Mouse (Mus musculus) kidney, adult 2 months (tissue): Measurements from ENCODE around the gene Calcrl. TPM values are rescaled to one million over a fixed set of nuclear protein-coding genes. Genes with fewer than 3 reads are reported as not detected.

Experiments
- DNase-seq: peaks from one replicate; pipeline ENCODE4 v3.0.0; 2021
- H3K27ac ChIP-seq: fragments of 200-500 bp; 2 replicates; pipeline ENCODE4 v1.5.1; 2012; ENCODE audit warnings: low read depth, low read length, control low read depth, inconsistent platforms; ENCODE audit not compliant: insufficient read depth
- H3K27me3 ChIP-seq: fragments of 200-500 bp; replicated peaks from 2 replicates; pipeline ENCODE4 v1.6.1; 2012; ENCODE audit warnings: mild to moderate bottlenecking, moderate library complexity, low read length, inconsistent platforms; ENCODE audit not compliant: control insufficient read depth, insufficient read depth
- H3K36me3 ChIP-seq: fragments of 200-500 bp; 2 replicates; pipeline ENCODE4 v1.6.1; 2012; ENCODE audit warnings: mild to moderate bottlenecking, moderate library complexity, low read length, inconsistent platforms; ENCODE audit not compliant: control insufficient read depth, insufficient read depth
- H3K4me1 ChIP-seq: fragments of 200-500 bp; 2 replicates; pipeline ENCODE4 v1.6.1; 2011; ENCODE audit warnings: low read length; ENCODE audit not compliant: control insufficient read depth, insufficient read depth
- H3K4me3 ChIP-seq: fragments of 200-500 bp; 2 replicates; pipeline ENCODE4 v1.5.1; 2011; ENCODE audit warnings: mild to moderate bottlenecking, low read depth, low read length, control low read depth; ENCODE audit not compliant: insufficient read depth
- CTCF ChIP-seq: fragments of 200-500 bp; conservative IDR thresholded peaks from 2 replicates; pipeline ENCODE4 v1.5.1; 2011; ENCODE audit warnings: low read depth, mild to moderate bottlenecking, control low read depth, low read length, moderate library complexity, mixed read lengths; ENCODE audit not compliant: insufficient read depth, insufficient read length
- POLR2A ChIP-seq: fragments of 200-500 bp; IDR thresholded peaks from one replicate; pipeline ENCODE4 v1.6.1; 2011; ENCODE audit warnings: low read depth, low read length, control low read depth
- WGBS: fragments of 180-500 bp; shearing (Covaris S2); methylation state at CpG from one replicate; pipeline ENCODE4 v1.1.7; 2018; 5-methylcytosine and 5-hydroxymethylcytosine counted together
- polyA plus RNA-seq: library from polyadenylated mRNA; depleted of rRNA; stranded (reverse); fragments of >200 nt; gene quantifications from 2 replicates; pipeline ENCODE4 v1.2.3, GENCODE M21; 2012; rRNA removed

The Calcrl gene
- polyA plus RNA-seq, 1 experiment: 9.8 TPM

- no peak overlapping the region for H3K4me3 ChIP-seq
- no peak overlapping the region for H3K27ac ChIP-seq
- no peaks in the 10 kb centered on the region for H3K36me3 ChIP-seq
- peak; percentile 84 for DNase-seq
- H3K27me3 ChIP-seq: no peaks in the 10 kb centered on the region
- TF ChIP-seq POLR2A (no peak), CTCF (no peak)
- WGBS: 70% methylated on average over 2 of the region's 2 CpGs
- no peaks in the 10 kb centered on the region for H3K4me1 ChIP-seq
Measured at GRCm38 (mm10) chr2:84295068-84295467, 130.1 kb downstream of the Calcrl start.

DNA sequence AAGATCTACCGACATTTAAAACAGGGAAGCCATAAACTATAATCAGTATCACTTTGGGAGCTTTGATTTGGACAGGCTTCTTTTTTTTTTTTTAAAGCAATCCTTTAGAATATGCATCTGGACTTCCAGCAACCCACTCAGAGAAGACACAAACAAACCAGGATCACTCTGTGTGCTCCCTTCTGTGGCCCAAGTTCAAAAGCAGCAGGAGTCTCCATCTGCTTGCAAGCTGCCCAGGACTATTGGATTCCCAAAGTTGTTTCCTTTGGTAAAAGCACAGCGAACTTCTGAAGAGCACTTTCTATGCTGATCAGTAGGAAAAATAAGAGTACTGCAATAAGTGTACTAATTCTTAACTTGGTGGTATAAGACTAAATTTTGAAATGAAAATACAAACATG, 130.6 kb downstream of the Calcrl start:
- Histone ChIP-seq H3K36me3 (no peaks in the 10 kb centered on the region), H3K27me3 (no peaks in the 10 kb centered on the region), H3K27ac (no peak overlapping the region), H3K4me3 (no peak overlapping the region), H3K4me1 (no peaks in the 10 kb centered on the region)
- 47% methylated on average over 2 of the region's 2 CpGs for WGBS
- no peak for DNase-seq
- no peak for TF ChIP-seq CTCF
- TF ChIP-seq POLR2A: no peak

DNA sequence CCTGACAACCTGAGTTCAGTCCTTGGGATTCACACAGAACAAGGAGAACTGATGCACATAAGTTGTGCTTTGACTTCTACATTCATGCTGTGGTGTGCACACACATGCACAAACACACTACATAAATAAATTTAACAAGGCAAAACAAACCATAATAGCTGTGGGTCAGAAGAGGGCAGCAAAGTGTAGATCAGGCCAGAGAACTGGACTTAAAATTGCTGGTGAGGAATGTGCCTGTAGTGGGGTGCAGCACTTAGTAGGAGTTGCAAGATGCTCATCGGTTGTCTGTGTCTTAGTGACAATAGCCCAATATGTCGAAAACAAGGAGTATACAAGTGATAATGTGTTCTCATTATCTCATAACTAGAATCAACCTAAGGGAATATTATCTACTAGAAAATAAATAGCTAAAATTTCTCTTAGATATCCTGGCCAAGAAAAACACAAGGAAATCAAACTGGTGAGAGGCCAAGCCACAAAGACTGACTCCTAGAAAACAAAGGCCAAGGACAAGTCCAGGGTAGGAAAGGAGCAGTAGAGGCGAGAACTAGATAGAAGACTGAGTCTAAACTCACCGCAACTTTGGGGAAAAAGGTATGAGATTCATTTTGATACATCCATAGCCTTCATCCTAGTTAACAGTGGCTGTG, 132.7 kb downstream of the Calcrl start:
- peak; percentile 50 for DNase-seq
- Histone ChIP-seq H3K27me3 (no peaks in the 10 kb centered on the region), H3K36me3 (no peaks in the 10 kb centered on the region), H3K4me1 (no peaks in the 10 kb centered on the region), H3K4me3 (no peak overlapping the region), H3K27ac (peak overlapping the region; percentile 50; the same call in 1 of the 2 replicates)
- TF ChIP-seq POLR2A (no peak), CTCF (peak; percentile 33; the same call in 1 of the 2 replicates)
- WGBS: 63% methylated on average over 4 of the region's 4 CpGs

GRCm38 (mm10) chr2:84288940-84289557, 136.2 kb downstream of the Calcrl start:
- Histone ChIP-seq H3K36me3 (no peaks in the 10 kb centered on the region), H3K27ac (no peak overlapping the region), H3K4me3 (no peak overlapping the region), H3K27me3 (no peaks in the 10 kb centered on the region), H3K4me1 (no peaks in the 10 kb centered on the region)
- WGBS: 74% methylated on average over 7 of the region's 7 CpGs
- no peak for TF ChIP-seq POLR2A
- no peak for TF ChIP-seq CTCF
- DNase-seq: no peak

Other genes with a start within 250 kb of the Calcrl start
- gene Tfpi, start 51.4 kb upstream of the Calcrl start, polyA plus RNA-seq: 4.4 and 6.9 TPM in 2 replicates
- gene Ctnnd1, start 225.4 kb upstream of the Calcrl start, polyA plus RNA-seq: 53.2 and 58.7 TPM in 2 replicates
- 0.02 TPM in 1 of 2 replicates, not detected in the other for gene Btbd18, start 233.7 kb upstream of the Calcrl start, polyA plus RNA-seq
- 29.6 and 32.2 TPM in 2 replicates for gene Selenoh, start 245.4 kb upstream of the Calcrl start, polyA plus RNA-seq